Mouse (Mus musculus) right cerebral cortex, postnatal 36 days (tissue): ENCODE data around the gene Prss40.

ENCODE experiments used
- DNase-seq, 2 experiments: peaks; one replicate each; pipeline ENCODE4 v3.0.0; 2022; ENCODE audit warnings: low spot score in 2 of 2, mixed read lengths in 1 of 2

Prss40 gene

DNA sequence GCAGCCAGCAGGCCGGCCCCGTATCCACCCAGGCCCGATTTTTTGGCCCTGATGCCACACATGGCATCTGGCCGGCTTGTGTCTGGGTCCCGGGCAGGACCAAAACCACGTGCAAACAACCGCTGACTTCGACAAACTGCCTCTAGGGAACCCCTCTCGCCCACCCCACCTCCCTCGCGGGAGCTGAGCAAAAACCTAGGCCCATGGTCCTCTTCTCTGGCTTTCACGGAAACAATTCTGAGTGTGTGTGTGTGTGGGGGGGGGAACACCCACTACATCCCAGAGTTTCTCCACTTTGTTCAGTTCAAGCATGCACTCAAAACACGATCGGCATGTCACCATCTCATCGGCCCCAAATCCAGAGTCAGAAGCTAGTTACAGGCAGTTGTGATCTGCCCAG lies at the start of gene Prss40:
Prss40 (minus strand) TSS at position 101 of the 400 bp plus-strand sequence.
- no peak for DNase-seq

DNA sequence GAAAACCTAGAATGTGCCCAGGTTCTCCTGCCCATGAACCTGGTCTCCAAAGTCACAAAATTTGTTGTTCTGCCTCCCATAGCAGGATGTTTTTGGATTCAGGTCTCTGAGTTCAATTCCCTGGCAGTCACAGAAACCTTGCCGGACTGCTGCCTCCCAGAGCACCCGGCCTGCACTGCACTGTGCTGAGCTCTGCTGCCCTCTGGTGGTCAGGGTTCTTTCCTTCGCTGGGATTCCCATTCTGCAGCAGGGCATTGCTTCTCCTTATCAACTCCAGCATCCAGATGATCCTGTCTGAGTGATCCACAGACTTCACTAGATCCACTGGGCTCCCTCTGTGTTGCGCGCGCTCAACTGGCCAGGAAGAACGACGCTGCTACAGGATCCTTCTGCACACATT lies 41.6 kb upstream of the Prss40 start:
- peak; percentile 17 to 26 for DNase-seq

DNA sequence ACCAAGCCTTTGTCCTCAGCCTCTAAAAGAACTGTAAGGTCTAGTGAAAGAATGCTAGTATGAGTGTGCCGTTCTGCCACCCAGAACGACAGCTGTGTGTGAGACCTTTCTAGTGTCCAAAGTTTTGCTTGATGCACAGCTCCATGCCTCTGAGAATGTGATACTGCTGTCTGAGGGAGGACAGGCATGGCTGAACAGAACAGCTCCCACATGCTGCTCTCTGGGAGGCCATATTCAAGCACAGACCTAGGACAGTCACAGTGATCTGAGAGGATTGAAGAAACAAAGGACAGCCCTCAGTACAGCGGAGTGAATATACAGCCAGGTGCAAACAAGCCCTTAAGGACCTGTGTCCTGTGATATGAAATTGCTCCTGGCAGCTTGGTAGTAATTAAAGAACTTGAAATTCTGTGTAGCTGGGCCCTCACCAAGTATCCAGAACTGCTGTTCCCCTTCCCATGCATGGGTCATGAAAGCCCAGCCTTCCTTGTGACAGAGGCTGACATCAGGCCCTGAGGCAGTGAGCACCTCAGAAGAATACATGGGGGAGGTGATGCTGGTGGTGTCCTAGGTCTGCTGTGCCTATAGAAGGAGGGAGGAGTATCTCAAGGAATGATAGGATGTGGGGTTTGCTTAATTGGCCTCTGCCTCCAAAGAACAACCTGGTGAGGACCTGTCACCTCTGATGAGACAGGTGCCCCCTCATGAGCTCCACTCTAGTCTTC lies 40.7 kb upstream of the Prss40 start:
- DNase-seq, result no peak

DNA sequence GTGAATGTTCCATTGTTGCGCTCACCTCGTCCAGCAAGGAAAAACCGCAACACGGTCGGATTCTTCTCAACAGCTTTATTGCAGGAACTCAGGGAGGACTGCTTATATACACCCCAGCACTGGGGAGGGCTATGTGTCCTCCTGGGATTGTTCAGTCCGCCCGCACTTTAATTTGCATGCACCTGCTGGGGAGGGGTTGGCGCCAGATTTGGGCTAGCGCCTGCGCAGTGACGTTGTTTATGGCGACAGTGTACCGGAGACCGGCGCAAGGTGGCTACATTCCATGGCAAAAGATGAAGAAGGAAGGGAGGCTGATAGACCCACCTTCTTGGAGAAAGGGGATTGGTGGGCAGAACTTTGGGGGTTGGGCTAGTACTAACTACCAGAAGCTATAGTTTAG lies 39.3 kb upstream of the Prss40 start:
- peak in 1 of 2 experiments; percentile 9 for DNase-seq

DNA sequence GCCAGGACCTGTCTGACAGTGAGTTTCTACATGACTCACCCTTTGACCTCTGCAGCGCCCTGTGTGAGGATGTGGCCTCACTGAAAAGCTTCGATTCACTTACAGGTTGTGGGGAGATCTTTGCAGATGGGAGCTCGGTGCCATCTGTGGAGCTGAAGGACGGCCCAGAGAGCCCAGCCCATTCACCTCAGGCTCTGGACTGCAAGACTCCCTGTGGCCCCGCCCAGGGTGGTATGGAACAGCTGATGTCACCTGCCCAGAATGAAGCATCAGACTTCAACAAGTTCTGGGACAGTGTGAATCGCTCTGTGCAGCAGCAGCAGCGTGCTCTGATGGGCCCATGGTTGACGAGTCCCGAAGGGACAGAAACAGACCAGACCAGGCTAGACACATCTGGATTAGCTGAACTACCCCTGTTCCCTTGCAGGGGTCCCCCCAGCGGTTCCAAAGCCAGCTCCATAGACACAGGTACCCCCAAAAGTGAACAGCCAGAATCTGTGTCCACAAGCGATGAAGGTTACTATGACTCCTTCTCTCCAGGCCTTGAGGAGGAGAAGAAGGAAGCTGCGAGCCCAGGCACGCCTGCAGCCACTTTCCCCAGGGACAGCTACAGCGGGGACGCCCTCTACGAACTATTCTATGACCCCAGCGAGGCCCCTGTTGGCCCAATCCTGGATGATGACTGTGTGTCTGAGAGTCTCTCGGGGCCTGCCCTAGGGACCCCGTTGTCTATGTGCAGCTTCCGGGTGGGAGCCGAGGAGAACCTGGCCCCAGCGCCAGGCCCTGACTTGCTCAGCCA lies 26.8 kb upstream of the Prss40 start:
- DNase-seq, result no peak

DNA sequence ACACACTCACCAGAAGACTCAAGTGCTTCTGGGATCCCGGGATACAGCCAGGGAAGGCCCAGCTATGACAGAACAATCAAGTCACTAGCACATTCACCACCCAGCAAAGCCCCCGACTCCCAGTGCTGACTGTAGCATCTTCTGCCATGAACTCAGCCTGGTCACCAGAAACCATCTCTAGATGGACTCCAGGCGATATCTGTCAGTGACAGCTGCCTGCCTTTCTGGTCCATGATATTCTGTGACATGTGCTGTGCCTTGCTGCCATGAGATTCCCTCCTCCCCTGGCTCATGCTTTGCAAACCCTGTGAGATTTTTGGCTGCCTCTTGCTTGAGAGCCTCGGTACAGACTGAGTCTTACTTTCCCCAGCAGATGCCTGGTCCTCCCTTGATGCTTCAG lies 24.0 kb upstream of the Prss40 start:
- DNase-seq, result no peak

DNA sequence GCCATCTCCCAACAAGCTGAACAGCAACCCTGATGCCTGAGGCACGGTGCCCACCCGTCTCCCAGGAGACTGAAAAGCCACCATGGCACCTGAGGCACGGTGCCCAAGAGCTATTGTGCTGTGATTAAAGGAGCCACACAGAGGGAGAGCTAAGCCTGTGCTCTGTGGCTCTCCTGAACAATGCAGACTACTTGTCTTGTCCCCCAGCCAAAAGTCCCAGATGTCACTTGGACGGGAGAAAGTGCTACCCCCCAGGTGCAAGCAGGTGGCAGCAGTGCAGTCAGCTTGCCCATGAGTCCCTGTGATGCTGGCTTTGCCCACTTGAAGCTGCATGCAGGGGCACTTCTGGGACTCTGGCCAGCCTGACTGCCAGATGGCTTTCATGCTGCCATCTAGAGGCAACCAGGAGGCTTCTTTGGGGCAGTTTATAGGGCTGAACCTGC lies 23.1 kb upstream of the Prss40 start:
- DNase-seq, result peak; percentile 52 to 60

DNA sequence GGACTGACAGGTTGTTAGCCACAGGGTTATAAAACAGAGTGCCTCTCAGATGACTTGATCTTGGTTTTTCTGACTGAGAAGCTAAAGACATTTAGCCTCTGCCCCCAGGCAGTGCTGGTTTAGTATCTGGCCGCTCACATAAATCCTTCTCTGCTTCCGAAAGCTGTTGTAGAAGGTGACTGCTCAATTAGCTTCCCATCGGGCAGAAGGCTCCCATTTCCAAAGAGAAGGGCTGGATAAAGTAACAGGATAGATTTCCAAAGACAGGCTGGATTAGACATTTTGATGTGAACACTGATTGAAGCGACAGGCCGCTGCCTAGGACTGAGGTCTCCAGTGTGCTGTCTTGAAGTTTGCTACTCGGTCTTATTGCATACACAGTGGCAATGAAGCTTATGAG lies 21.5 kb upstream of the Prss40 start:
- no peak for DNase-seq

DNA sequence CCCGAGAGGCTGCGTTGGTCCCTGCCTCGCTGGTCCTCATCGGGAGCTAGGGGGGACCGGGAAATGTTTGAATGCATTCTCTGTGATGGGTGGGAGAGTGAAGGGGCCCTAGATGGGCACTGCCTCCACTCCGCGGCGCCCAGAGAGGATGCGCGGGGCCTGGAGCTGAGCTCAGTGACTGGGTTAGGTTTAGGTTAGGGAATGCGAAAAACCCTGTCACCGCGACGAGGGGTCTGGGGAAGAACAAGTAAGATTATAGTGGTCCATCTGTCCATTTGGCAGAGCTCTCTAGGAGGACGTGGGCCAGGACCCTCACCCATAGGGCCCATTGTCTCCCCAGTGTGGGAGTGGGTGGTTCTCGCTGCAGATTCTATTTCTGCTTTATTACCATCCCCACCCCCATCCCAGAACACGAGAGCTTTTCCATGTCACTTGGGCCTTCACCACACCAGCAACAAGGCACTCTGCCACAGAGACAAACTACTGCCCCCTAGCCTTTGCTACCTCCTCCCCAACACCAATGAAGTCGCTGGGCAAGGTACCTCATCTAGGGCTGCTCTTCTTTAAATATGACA lies 19.1 kb upstream of the Prss40 start:
- peak; percentile 15 to 27 for DNase-seq

DNA sequence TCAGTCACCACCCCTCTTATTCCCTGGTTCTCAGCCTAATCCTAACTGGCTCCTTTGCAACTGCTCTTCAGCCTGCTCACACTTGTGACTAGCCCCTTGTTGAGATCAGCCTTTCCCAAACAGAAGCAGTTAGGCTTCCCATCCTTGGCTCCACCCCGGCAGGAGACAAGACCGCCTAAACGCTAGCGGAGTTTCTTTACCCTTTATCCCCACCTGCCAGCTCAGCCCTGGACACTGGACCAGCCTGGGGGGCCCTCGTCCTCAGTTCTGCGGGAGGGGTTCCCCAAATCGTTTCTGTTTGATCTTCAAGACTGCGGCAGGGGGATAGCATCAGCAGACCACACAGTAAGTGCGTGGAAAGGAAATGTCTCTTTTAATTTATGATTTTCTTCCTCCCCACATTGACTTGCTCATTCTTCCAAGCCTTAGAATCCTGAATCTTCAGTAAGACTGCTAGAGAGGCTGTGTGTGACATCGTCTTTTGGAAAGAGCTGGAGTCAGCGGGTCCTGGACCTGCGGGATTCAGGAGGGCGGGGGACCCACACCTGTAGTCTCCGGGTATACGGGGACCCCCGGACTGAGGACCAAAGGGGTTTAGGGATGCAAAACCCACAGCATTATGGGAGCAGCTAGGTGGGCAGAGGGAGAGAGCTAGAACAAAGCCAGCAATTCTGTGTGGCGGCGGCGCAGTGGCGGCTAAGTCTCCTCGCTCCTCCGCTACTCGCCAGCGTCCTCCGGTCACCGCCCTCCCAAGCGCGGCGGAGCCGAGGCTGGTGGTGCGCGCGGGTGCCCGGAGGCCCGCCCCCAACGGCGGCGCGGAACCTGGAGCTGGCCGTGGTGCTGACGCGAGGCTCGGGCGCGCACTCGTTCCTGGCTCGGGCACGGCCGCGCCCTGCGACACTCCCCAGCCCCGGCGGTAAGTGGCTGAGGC lies 18.4 kb upstream of the Prss40 start, which contains the start of gene Amer3:
Amer3 (plus strand) TSS at position 807 of the 931 bp plus-strand sequence.
- DNase-seq, result peak; percentile 77 to 79

DNA sequence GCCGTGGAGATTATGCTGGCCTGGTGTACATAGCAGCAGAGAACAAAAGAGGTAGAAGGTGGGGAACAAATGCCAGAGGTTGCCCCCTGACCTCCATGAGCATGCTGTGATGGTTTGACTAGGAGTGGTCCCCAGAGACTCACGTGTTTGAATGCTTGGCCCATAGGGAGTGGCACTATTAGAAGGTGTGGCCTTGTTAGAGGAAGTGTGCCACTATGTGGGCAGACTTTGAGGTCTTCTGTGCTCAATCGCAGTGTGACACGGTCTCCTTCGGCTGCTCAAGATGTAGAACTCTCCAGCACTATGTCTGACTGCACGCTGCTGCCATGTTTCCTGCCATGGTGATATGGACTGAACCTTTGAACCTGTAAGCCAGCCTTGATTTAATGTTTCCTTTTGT lies 12.5 kb upstream of the Prss40 start:
- DNase-seq, result no peak

DNA sequence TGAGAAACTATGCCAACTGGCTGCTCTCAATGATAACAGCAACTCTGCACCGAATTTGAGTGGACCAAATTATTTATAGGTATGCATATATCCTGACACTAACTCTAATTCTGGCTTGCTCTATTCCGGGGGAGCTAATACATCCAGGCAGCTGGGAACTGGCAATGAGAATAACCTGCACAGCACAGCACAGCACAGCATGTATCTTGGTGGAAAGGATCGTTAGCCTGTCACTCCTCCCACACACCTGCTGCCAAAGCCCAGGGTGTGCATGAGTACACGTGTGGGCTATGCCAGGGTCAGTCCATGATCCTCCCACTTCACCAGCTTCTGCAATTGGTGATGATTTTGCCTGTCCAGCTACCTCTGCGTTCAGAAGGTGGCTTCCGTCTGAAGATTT lies 10.7 kb upstream of the Prss40 start:
- DNase-seq, result peak; percentile 64 to 81

DNA sequence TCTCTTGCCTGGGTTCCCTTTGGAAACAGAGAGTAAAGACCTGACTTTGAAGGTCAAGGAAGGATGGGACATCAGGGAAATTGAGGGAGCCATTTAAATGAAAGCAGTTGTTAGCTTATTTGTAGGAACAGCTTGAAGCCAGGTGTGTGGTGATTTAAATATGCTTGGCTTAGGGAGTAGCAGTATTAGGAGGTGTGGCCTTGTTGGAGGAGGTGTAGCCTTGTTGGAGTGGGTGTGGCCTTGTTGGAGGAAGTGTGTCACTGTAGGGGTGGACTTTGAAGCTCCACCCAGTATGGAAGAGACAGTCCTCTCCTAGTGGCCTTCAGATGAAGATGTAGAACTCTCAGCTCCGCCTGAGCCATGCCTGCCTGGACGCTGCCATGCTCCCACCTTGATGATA lies 9.1 kb upstream of the Prss40 start:
- no peak for DNase-seq

DNA sequence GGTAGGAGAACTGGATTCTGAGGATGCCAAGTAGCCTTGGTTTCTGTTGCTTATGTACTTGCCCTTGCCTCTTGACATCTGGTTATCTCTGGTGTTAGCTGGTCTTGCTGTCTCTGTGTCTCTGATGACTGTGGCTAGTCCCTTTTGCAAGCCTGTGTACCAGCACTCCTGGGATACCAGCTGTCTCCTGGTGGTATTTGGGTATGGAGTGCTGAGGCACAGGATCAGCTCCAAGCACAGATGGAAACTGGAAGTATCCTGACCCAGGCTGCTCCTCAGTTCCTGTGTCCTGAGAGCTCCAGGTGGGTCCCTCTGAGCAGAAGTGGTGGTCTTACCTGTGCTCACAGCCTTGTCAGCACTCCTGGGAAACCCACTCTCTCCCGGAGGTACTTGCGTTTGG lies 7.4 kb upstream of the Prss40 start:
- DNase-seq, result no peak

DNA sequence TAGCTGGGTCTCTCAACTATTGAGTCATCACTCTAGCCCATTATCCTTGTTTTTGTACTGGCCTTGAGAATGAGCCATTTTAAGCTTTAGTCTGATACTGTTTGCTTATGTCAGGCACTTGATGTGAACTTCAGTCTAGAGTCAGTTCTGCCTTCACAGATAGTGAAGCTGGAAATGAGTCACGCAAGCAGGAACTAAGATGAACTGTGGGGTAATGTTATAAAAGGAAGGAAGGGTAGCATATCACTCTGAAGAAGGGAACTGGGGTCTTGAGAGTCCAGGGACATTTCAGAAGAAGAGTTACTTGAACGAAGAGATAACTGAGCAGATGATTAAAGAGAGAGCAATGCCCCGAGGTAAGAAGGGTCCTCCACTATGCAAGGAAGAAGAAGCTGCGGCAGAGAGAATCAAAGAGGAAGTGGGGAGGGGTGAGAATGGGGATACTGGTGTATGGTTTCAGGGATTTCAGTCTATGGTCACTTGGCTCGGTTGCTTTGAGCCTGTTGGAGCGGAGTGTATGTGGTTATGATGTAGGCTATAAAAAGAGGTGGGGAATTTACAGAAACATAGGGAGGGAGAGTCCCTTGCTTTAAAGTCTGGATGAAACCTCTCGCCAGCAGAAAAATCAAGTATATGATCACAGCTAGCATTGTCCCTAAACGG lies 3.8 kb upstream of the Prss40 start:
- no peak for DNase-seq

DNA sequence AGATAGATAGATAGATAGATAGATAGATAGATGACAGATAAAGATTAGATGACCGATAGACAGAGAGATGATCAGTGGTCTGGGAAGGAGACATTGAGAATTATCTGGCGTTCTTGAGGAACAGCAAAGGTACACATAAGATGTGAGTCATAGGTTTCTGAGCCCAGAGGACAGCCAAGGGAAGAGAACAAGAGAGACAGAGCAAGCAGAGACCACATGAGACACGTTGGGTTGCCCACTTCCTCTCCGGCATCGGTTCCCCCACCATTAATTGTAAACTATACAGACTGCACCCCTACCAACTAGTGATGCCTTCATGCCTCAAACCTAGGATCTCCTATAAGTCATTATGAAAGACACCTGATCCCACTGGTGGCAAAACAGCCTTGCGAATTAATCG lies 6.5 kb downstream of the Prss40 start:
- DNase-seq, result no peak

DNA sequence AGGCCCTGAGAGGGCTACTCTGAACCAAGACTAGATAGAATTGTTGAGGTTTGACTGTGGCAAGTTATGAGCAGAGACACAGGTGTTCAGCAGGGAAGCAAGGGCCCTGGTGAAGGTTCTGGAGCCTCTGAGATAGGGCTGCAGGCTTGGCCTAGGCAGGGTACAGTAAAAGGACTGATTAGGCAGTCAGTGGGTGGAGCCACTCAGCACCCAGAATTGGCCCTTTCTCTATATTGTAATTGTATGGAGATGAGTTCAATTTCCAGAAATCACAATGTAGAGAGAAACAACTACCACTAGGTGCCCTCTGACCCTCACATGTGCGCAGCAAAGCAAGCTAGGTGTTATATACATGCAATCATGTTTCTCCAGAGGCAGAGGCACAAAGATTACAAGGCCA lies 7.1 kb downstream of the Prss40 start:
- DNase-seq, result no peak

DNA sequence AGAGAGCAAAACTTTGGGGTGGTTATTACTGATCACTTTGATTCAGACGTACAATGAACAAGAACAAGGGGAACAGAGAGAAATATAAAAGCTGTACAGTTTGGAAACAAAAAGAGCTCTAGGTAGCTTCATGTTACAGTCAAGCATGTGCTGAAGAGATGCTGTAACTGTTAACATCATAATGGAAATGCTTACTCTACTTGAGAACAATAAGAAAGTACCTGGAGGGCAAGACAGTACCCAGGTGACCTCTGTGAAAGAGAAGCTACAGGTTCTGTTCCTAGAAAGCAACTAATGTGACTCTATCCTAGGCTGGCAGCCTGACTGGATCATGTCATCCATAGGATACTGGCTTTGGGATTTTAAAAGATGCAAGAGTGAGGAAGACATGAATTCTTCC lies 13.7 kb downstream of the Prss40 start:
- no peak for DNase-seq

DNA sequence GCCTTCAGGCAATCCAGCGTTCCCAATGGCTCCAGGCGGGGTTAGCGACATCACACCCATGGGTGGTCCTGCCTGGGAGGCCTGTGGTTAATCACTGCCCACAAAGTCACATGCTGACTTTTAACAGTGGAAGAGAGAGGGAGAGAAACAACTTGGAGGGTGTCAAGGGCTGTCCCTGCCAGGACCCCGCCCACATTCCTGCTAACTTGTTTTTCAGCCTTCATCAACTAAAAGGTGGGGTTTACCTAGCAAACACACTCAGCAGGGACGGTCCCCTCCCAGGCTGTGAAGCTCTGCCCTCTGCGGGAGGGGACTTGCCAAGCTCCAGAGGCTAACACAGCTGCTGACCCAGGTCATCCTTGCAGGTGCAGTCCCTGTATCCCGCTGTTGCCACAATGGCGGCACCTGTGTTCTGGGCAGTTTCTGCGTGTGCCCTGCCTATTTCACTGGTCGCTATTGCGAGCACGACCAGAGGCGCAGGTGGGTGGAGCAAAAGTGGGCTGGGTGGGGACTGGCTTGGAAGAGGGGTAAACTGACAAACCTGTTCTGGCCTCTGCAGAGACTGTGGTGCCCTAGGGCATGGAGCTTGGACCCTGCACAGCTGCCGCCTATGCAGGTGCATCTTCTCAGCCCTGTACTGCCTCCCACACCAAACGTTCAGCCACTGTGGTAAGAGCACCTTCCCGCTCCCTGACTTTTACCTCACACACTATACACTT lies 23.8 kb downstream of the Prss40 start:
- no peak for DNase-seq

DNA sequence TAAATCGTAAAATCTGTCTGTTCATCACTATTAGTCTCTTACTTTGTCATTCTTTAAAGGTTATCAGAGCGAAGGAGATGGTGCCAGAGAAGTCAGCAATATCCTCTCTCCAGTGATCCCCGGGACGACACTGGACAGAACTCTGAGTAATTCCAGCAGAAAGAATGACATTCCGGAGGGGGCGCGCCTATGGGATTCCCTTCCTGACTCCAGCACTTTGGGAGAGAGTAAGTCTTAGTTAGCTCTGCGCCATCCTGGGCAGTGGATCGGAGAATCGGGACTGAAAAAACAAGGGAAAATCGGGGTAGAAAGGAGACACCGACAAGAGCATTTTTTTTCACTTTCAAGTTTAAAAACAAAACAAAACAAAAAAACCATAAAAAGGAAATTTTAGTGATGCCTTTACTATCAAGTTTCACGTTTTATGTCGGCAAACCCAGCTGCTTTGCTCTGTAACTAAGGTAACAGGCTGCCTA lies 24.4 kb downstream of the Prss40 start:
- DNase-seq, result no peak
